Mouse (Mus musculus): ENCODE results near the gene Polm.
"Not testable (repeated sequence)": the region's sequence is repeated elsewhere in the genome, so short reads cannot be mapped to it uniquely, and the experiment has no call there.

The Polm gene

GRCm38 (mm10) chr11:5855902-5856301, 18.1 kb upstream of the Polm start:
- DNase-seq (ENCODE audit: low spot score in 2 of 2), result no peak

GRCm38 (mm10) chr11:5855481-5855880, 17.7 kb upstream of the Polm start:
- DNase-seq (ENCODE audit: low spot score in 2 of 2), result no peak

- no peak for DNase-seq (ENCODE audit: low spot score in 2 of 2)
Measured at GRCm38 (mm10) chr11:5852314-5852713, 14.5 kb upstream of the Polm start.

GRCm38 (mm10) chr11:5851021-5851736, 13.4 kb upstream of the Polm start:
- no peak for DNase-seq (ENCODE audit: low spot score in 2 of 2)

GRCm38 (mm10) chr11:5850452-5850851, 12.6 kb upstream of the Polm start:
- DNase-seq (ENCODE audit: low spot score in 2 of 2), result no peak

GRCm38 (mm10) chr11:5849316-5849715, 11.5 kb upstream of the Polm start:
- DNase-seq (ENCODE audit: low spot score in 2 of 2), result no peak

GRCm38 (mm10) chr11:5848741-5849140, 10.9 kb upstream of the Polm start:
- no peak for DNase-seq (ENCODE audit: low spot score in 2 of 2)

- no peak for DNase-seq (ENCODE audit: low spot score in 2 of 2)
Measured at GRCm38 (mm10) chr11:5846639-5847345, 9.0 kb upstream of the Polm start.

GRCm38 (mm10) chr11:5843131-5843530, 5.3 kb upstream of the Polm start:
- no peak for DNase-seq (ENCODE audit: low spot score in 2 of 2)

- DNase-seq (ENCODE audit: low spot score in 2 of 2), result no peak
Measured at GRCm38 (mm10) chr11:5841751-5842150, 3.9 kb upstream of the Polm start.

GRCm38 (mm10) chr11:5840346-5840745, 2.5 kb upstream of the Polm start:
- DNase-seq (ENCODE audit: low spot score in 2 of 2), result no peak

GRCm38 (mm10) chr11:5836126-5836525, 1.7 kb downstream of the Polm start:
- DNase-seq (ENCODE audit: low spot score in 2 of 2), result no peak

- DNase-seq (ENCODE audit: low spot score in 2 of 2), result no peak
Measured at GRCm38 (mm10) chr11:5835057-5835456, 2.8 kb downstream of the Polm start.

GRCm38 (mm10) chr11:5834506-5834905, 3.3 kb downstream of the Polm start:
- no peak for DNase-seq (ENCODE audit: low spot score in 2 of 2)

- no peak for DNase-seq (ENCODE audit: low spot score in 2 of 2)
Measured at GRCm38 (mm10) chr11:5829327-5829726, 8.5 kb downstream of the Polm start.

GRCm38 (mm10) chr11:5828509-5829191, 9.2 kb downstream of the Polm start:
- DNase-seq (ENCODE audit: low spot score in 2 of 2), result no peak

GRCm38 (mm10) chr11:5827931-5828330, 9.9 kb downstream of the Polm start:
- no peak for DNase-seq (ENCODE audit: low spot score in 2 of 2)

- DNase-seq (ENCODE audit: low spot score in 2 of 2), result no peak
Measured at GRCm38 (mm10) chr11:5825432-5825831, 12.4 kb downstream of the Polm start.

- DNase-seq (ENCODE audit: low spot score in 2 of 2), result no peak
Measured at GRCm38 (mm10) chr11:5819223-5819622, 18.6 kb downstream of the Polm start.

- no peak for DNase-seq (ENCODE audit: low spot score in 2 of 2)
Measured at GRCm38 (mm10) chr11:5813381-5813780, 24.4 kb downstream of the Polm start.

GRCm38 (mm10) chr11:5809487-5809886, 28.3 kb downstream of the Polm start:
- DNase-seq (ENCODE audit: low spot score in 2 of 2), result not testable (repeated sequence)

GRCm38 (mm10) chr11:5807956-5808355, 29.9 kb downstream of the Polm start:
- no peak for DNase-seq (ENCODE audit: low spot score in 2 of 2)

- no peak for DNase-seq (ENCODE audit: low spot score in 2 of 2)
Measured at GRCm38 (mm10) chr11:5805711-5806110, 32.1 kb downstream of the Polm start.

Measured in natural killer cell, adult 2 months (primary cell).